Mouse (Mus musculus) hindbrain, postnatal 0 days (tissue): ENCODE results near the gene Cnot6l. TPM values are rescaled to one million over a fixed set of nuclear protein-coding genes. Genes with fewer than 3 reads are reported as not detected.

Experiments
- ATAC-seq: fragments of 200-750 bp; cut with Nextera tagmentation; 2 replicates; pipeline ENCODE4 v1.8.0; 2017; ENCODE audit warnings: mild to moderate bottlenecking, moderate TSS enrichment, moderate library complexity
- DNase-seq: peaks from one replicate; pipeline ENCODE4 v3.0.0-alpha.2; 2015; ENCODE audit warnings: low spot score
- H3K27ac ChIP-seq: fragments of 300-500 bp; sonication (generic); 2 replicates; pipeline ENCODE4 v1.5.1; 2014; ENCODE audit warnings: mild to moderate bottlenecking
- H3K27me3 ChIP-seq: fragments of 300-500 bp; sonication (generic); 2 replicates; pipeline ENCODE4 v1.6.1; 2014; ENCODE audit warnings: low read length, mixed read lengths; ENCODE audit not compliant: insufficient read depth
- H3K36me3 ChIP-seq: fragments of 300-500 bp; sonication (generic); 2 replicates; pipeline ENCODE4 v1.6.1; 2014; ENCODE audit warnings: low read length, mixed read lengths; ENCODE audit not compliant: insufficient read depth
- H3K4me1 ChIP-seq: fragments of 300-500 bp; sonication (generic); 2 replicates; pipeline ENCODE4 v1.6.1; 2014; ENCODE audit warnings: antibody characterized with exemption, low read length, mixed read lengths; ENCODE audit not compliant: insufficient read depth
- H3K4me2 ChIP-seq: fragments of 300-500 bp; sonication (generic); 2 replicates; pipeline ENCODE4 v1.6.1; 2014; ENCODE audit warnings: low read depth, mild to moderate bottlenecking, low read length, moderate library complexity, mixed read lengths
- H3K4me3 ChIP-seq: fragments of 300-500 bp; sonication (generic); 2 replicates; pipeline ENCODE4 v1.5.1; 2014; ENCODE audit warnings: low read length
- H3K9ac ChIP-seq: fragments of 300-500 bp; sonication (generic); replicated peaks from 2 replicates; pipeline ENCODE4 v1.6.1; 2014; ENCODE audit warnings: mild to moderate bottlenecking, low read length, moderate library complexity, mixed read lengths
- H3K9me3 ChIP-seq: fragments of 300-500 bp; sonication (generic); 2 replicates; pipeline ENCODE4 v1.6.1; 2016; ENCODE audit warnings: low read length, mixed read lengths
- CTCF ChIP-seq: IDR thresholded peaks from 2 replicates; pipeline ENCODE4 v1.5.1; 2016; ENCODE audit warnings: antibody characterized with exemption, control low read depth, low read depth
- WGBS: fragments of 180-500 bp; shearing (Covaris S2); extraction: QIAGEN DNeasy Blood & Tissue Kit; methylation state at CpG from one replicate; pipeline ENCODE4 v1.1.7; 2014; 5-methylcytosine and 5-hydroxymethylcytosine counted together
- polyA plus RNA-seq: library from polyadenylated mRNA; unstranded; fragments of >200 nt; fragmentation: Nextera tagmentation; extraction: Ambion mirVana; gene quantifications from 2 replicates; pipeline ENCODE4 v1.2.1, GENCODE M21; 2015
- total RNA-seq: library from RNA; depleted of rRNA; stranded (reverse); fragments of >200 nt; gene quantifications from 2 replicates; pipeline ENCODE4 v1.2.3, GENCODE M21; 2014

Cnot6l gene
- total and polyA plus RNA-seq, 2 experiments from 2014 or later, result 17.7 to 17.8 TPM

GRCm38 (mm10) chr5:96162399-96163331, 1.3 kb downstream of the Cnot6l start:
- WGBS, result under 1% methylated on average over 55 of the region's 56 CpGs
- H3K4me2 ChIP-seq, result peak overlapping the region; percentile 76
- peak overlapping the region; percentile 98 for H3K27ac ChIP-seq
- H3K36me3 ChIP-seq, result no peaks in the 10 kb centered on the region
- peak overlapping the region; percentile 69 for H3K4me3 ChIP-seq
- H3K27me3 ChIP-seq, result no peaks in the 10 kb centered on the region
- no peaks in the 10 kb centered on the region for H3K9me3 ChIP-seq
- DNase-seq (peak; percentile 94), ATAC-seq (peak; percentile 90)
- peak overlapping the region; percentile 97 for H3K9ac ChIP-seq
- H3K4me1 ChIP-seq, result no peaks in the 10 kb centered on the region
- no peak for TF ChIP-seq CTCF

- DNase-seq, result peak; percentile 66
Observed at GRCm38 (mm10) chr5:96161578-96162398, 2.2 kb downstream of the Cnot6l start.

GRCm38 (mm10) chr5:96161263-96161577, 2.8 kb downstream of the Cnot6l start:
- no peaks in the 10 kb centered on the region for H3K27me3 ChIP-seq

More at GRCm38 (mm10) chr5:96161578-96162398, 2.2 kb downstream of the Cnot6l start:
- peak overlapping the region; percentile 97 for H3K9ac ChIP-seq
- peak overlapping the region; percentile 98 for H3K27ac ChIP-seq
- peak overlapping the region; percentile 76 for H3K4me2 ChIP-seq
- H3K9me3 ChIP-seq, result no peaks in the 10 kb centered on the region
- WGBS, result under 1% methylated on average over 85 of the region's 114 CpGs
- no peaks in the 10 kb centered on the region for H3K36me3 ChIP-seq
- no peak for TF ChIP-seq CTCF
- no peaks in the 10 kb centered on the region for H3K4me1 ChIP-seq
- peak; percentile 69 for ATAC-seq
- no peaks in the 10 kb centered on the region for H3K27me3 ChIP-seq
- H3K4me3 ChIP-seq, result peak overlapping the region; percentile 69

GRCm38 (mm10) chr5:96160467-96161262, 3.3 kb downstream of the Cnot6l start:
- Histone ChIP-seq H3K9ac (peak overlapping the region; percentile 97), H3K4me2 (peak overlapping the region; percentile 76), H3K4me1 (no peaks in the 10 kb centered on the region), H3K36me3 (no peaks in the 10 kb centered on the region), H3K9me3 (no peaks in the 10 kb centered on the region), H3K4me3 (peak overlapping the region; percentile 69), H3K27me3 (no peaks in the 10 kb centered on the region), H3K27ac (peak overlapping the region; percentile 98)
- ATAC-seq (0 out of 2 replicates have a peak, but pooled peaks have one; percentile 2), DNase-seq (peak; percentile 30)
- TF ChIP-seq CTCF, result peak; percentile 29; the same call in 1 of the 2 replicates
- WGBS, result under 1% methylated on average over 46 of the region's 50 CpGs

More at GRCm38 (mm10) chr5:96161263-96161577, 2.8 kb downstream of the Cnot6l start:
- Histone ChIP-seq H3K4me2 (peak overlapping the region; percentile 76), H3K9ac (peak overlapping the region; percentile 97), H3K9me3 (no peaks in the 10 kb centered on the region), H3K4me1 (no peaks in the 10 kb centered on the region), H3K27ac (peak overlapping the region; percentile 98), H3K4me3 (peak overlapping the region; percentile 69), H3K36me3 (no peaks in the 10 kb centered on the region)
- 0% methylated on average over 12 of the region's 45 CpGs for WGBS
- ATAC-seq, result peak; percentile 65
- DNase-seq, result peak; percentile 62
- TF ChIP-seq CTCF, result no peak

- 86% methylated on average over 2 of the region's 2 CpGs for WGBS
- DNase-seq, result no peak
Observed at GRCm38 (mm10) chr5:96142351-96142750, 21.6 kb downstream of the Cnot6l start.

GRCm38 (mm10) chr5:96130683-96131082, 33.3 kb downstream of the Cnot6l start:
- 96% methylated on average over 2 of the region's 2 CpGs for WGBS
- 0 out of 2 replicates have a peak, but pooled peaks cover 6% of the 10 kb centered on the region for H3K36me3 ChIP-seq
- no peaks in the 10 kb centered on the region for H3K9me3 ChIP-seq
- DNase-seq (no peak), ATAC-seq (no peak)
- no peak overlapping the region for H3K4me3 ChIP-seq
- no peak overlapping the region for H3K9ac ChIP-seq
- no peak overlapping the region for H3K27ac ChIP-seq
- H3K4me1 ChIP-seq, result no peaks in the 10 kb centered on the region
- H3K27me3 ChIP-seq, result no peaks in the 10 kb centered on the region
- no peak for TF ChIP-seq CTCF
- H3K4me2 ChIP-seq, result no peak overlapping the region

More at GRCm38 (mm10) chr5:96142351-96142750, 21.6 kb downstream of the Cnot6l start:
- Histone ChIP-seq H3K36me3 (no peaks in the 10 kb centered on the region), H3K4me2 (no peak overlapping the region), H3K4me1 (no peaks in the 10 kb centered on the region), H3K4me3 (no peak overlapping the region), H3K27ac (no peak overlapping the region), H3K9ac (no peak overlapping the region), H3K9me3 (no peaks in the 10 kb centered on the region), H3K27me3 (no peaks in the 10 kb centered on the region)
- TF ChIP-seq CTCF, result no peak
- ATAC-seq, result no peak
